Mouse (Mus musculus) monocyte, adult 2 months (primary cell): ENCODE measurements at regions not wholly inside any gene's neighbourhood (a gene's known extent, or its start where the extent isn't known, plus 50 kb on each side); places are given as distances from the start of the nearest gene placed in this dataset.

Experiments
- DNase-seq, 2 experiments: peaks; one replicate each; pipeline ENCODE4 v3.0.0; 2022; ENCODE audit warnings: low spot score in 2 of 2, low read depth in 1 of 2

GRCm38 (mm10) chr12:12710184-12710609 is 231.5 kb downstream of the Mycn start:
- no peak for DNase-seq

DNA sequence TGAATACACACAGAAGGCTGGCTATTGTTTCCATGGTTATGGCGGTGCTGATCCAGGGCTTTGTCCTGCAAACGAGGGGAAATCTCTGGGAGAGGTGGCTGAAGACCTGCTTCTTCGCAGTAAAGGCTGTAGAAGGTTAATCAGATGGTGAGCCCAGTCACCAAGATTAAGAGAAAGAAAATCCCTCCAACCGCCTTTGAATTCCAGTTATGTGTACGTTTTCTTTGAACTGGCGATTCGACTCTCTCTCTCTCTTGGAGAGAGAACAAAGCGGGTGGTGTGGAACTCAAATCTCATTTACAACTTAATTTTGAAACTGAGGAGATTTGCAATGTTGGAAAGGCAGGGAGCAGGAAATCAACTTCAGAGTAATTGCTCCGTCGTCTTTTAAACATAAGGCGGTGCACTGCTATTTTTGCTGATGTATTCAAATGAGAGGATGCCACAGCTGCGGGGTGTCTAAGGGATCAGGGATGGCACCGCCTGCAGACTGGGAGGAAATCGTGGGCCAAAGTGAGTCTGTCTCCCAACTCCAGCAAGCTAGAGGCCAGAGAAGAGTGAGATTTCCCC is 232.7 kb downstream of the Mycn start:
- DNase-seq, result no peak

DNA sequence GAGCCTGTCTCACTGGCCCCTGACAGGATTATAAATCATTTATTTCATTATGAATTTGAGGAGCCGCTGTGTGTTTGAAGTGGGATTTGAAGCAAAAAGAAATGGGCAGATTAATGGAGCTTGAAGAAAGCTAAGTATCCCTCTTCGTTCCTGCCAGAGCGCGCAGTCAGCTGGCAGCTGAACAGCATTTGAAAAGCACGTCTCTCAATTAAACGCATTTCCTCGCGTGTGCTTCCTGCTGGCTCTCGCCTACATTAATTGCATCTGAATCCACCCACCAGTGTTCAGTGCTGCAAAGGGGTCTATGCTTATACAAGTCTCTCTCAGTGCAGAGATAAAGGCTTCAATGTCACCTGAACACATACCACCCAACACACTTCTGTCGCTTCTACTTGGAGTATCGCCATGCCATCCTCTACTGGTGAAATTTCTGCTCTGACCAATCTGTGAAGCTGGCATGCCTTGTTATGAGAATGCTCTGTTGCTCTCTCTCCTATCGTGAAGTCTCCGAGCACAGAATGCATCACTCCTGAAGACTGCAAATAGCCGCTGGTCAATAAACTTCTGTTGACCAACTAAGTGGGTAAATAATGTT is 235.3 kb downstream of the Mycn start:
- no peak for DNase-seq

DNA sequence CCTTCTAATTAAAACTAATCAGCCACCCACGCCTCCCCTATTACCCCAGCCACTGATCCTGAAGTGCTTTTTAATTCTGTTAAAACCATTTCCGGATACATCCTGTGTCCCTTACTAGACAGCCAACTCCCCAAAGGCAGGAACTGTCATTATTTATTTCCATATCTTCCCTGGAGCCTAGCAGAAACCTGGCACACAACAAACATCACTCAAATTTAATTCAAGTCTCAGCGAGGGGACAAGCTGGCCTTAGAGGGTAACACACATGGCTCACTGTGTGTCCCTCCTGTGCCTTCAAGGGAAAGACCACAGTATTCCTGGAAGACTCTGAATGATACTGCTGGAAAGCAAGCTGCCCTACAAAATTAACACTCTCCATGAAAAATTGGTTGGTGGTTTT is 240.0 kb downstream of the Mycn start:
- no peak for DNase-seq

GRCm38 (mm10) chr12:12701060-12701667 is 240.6 kb downstream of the Mycn start:
- no peak for DNase-seq

- no peak for DNase-seq
Measured at GRCm38 (mm10) chr12:12693838-12694777, 247.6 kb downstream of the Mycn start.

- DNase-seq, result no peak
Measured at GRCm38 (mm10) chr12:12687376-12687775, 254.3 kb downstream of the Mycn start.

DNA sequence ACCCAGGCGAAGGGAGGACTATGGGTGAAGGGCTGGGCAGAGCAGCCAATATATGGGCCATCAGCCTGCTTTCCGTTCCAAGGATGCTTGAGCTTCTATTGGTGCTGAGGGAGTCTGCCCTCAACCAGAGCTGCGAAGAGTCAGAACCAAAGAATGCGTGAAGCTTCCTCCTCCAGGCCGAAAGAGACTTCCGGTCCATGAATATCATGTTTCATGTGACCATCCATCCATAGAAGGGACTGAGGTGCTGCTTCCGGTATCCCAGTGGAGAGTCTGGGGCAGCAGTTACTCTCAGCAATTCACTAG is 256.5 kb downstream of the Mycn start:
- DNase-seq, result no peak

GRCm38 (mm10) chr12:12684481-12685216 is 257.1 kb downstream of the Mycn start:
- DNase-seq, result no peak

GRCm38 (mm10) chr12:12683733-12684470 is 257.8 kb downstream of the Mycn start:
- DNase-seq, result no peak

DNA sequence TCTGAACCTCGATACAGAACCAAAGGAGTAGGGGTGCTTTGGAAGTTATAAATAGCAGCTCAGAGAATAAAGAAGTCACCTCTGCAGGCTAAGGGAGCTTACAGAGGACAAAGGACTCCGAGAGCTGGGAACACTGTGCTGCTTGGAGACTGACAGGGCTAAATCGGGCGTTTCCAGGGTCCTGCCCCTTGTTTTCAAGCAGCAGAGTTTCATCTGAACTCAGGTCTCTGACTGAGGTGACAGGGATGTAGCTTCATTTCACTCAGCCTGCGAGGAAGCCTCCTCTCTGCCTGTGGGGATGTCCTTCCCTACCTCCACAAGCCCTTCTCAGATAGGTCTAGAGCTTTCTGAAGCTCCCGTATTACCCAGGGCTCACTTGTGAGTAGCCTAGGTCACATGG is 260.6 kb downstream of the Mycn start:
- no peak for DNase-seq

DNA sequence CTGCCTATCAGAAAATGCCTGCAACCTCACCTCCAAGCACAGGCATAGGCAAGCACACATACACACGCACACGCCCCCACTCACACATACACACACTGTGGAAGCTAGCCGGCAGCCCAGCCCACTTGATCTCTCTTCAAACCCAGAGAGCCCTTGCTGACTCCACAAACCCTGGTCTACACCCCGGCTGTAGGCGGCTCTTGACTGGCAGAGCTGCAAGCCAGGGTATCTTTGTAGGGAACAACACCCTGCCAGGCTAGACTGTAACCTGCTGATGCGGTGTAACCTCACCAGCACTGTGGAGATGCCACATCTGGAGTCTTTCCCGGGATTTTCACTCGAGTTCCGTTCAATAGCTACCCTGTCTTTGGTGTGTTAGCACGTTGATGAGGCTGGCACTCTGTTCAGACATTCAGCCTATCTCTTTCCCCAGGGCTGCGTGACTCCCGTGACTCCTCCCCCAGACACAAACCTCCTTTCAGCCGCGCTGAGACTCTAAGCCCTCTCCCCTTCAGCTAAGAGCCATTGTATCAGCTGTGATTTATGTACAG is 261.3 kb downstream of the Mycn start:
- DNase-seq, result no peak

DNA sequence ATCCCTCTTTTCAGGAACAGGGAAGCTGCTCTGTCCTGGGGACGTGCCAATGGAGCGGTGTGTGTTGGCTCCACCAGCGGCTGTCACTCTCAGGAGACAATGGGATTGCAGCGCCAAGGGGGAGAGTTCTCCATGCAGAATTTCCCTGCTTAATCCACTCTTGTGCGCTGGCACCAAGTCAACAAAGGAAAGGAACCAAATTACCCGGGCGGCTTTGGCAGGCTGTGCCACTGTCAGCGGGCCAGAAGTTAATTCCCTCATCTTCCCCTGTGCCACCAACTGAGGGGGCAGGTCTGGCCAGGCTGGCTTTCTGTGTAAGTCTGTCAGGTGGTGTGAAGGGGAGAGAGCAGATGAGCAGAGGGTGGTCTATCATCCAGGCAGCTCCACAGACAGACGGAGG is 265.0 kb downstream of the Mycn start:
- no peak for DNase-seq

GRCm38 (mm10) chr12:12669931-12670330 is 271.8 kb downstream of the Mycn start:
- no peak for DNase-seq

GRCm38 (mm10) chr12:12668919-12669318 is 272.8 kb downstream of the Mycn start:
- DNase-seq, result no peak

DNA sequence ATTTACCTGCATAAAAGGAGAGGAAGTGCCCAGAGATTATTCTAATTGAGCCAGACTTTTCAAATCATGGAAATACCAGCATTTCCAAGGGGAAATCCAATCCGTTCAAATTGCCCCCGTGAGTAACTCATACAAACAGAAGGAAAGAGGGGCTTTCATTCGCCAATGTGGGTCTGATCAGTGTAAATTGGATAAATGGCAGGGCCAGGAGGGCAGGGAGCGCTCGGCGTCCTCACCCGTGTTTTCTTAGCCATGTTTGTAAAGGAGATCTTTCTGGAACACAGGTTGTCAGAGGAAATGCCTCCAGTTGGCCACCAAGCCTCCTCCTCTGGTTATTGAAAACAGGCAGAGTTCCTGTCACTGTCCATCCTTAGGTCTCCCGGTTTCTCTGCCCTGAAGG is 286.1 kb downstream of the Mycn start:
- DNase-seq, result no peak

- no peak for DNase-seq
Measured at GRCm38 (mm10) chr12:12655184-12655583, 286.5 kb downstream of the Mycn start.

GRCm38 (mm10) chr12:12652361-12652760 is 289.4 kb downstream of the Mycn start:
- DNase-seq, result no peak

DNA sequence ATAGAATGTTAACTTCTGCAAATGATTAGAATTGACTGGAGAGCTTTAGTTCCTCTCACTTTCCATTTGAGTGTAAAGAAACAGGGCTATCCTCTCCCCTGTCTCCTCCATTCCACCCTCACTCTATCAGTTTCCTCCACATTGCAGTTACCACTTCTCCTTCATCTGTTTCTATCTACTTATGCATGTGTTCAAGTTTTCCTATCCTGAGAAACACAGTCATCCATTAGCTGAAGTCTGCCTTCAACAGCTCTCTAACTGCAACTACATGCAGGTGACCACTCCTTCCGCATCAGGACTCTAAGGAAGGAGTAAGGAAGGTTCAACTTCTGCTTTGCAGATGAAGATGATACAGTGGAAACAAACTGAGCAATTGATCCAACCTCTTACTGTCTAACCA is 291.4 kb downstream of the Mycn start:
- DNase-seq, result no peak

GRCm38 (mm10) chr12:12647467-12647866 is 294.2 kb downstream of the Mycn start:
- DNase-seq, result no peak
